Mouse (Mus musculus) adrenal gland, postnatal 25 days (tissue): ENCODE results near the gene Aadac. TPM values are rescaled to one million over a fixed set of nuclear protein-coding genes. Genes with fewer than 3 reads are reported as not detected.

Experiments used
- DNase-seq: peaks from one replicate; pipeline ENCODE4 v3.0.0; 2021; ENCODE audit warnings: mixed read lengths
- long read RNA-seq: library from polyadenylated mRNA; stranded (forward); transcript quantifications from one replicate; pipeline ENCODE4 v2.0.0, GENCODE M21; 2021
- total RNA-seq: library from RNA; stranded (reverse); gene quantifications from 2 replicates; pipeline ENCODE4 v1.2.3, GENCODE M21; 2021

Aadac gene
- total RNA-seq, result 1.2 TPM in 1 of 2 replicates, not detected in the other
- long read RNA-seq, transcript Aadac-202 (2 exons, 340 nt), result minor isoform, 8 of 266 reads
- long read RNA-seq, transcript Aadac-201 (5 exons, 1,324 nt), result major isoform, 245 of 266 reads
- long read RNA-seq, partial matches to known transcripts, result 7 of 266 reads
- long read RNA-seq, other reads (novel, unspliced or antisense), result 6 of 266 reads

GRCm38 (mm10) chr3:60025417-60025816 lies at the start of gene Aadac:
Gene Aadac (plus strand): TSS chr3:60025717.
- DNase-seq, result no peak

GRCm38 (mm10) chr3:60003622-60004021 lies 21.9 kb upstream of the Aadac start:
- no peak for DNase-seq

GRCm38 (mm10) chr3:60006443-60006842 lies 19.1 kb upstream of the Aadac start, which contains the start of gene Aadacl2:
Gene Aadacl2 (plus strand): TSS chr3:60006743.
- no peak for DNase-seq

GRCm38 (mm10) chr3:60031511-60031910 lies 6.0 kb downstream of the Aadac start:
- no peak for DNase-seq

GRCm38 (mm10) chr3:60046221-60046913 lies 20.9 kb downstream of the Aadac start:
- no peak for DNase-seq

- no peak for DNase-seq
Measured at GRCm38 (mm10) chr3:60053231-60053927, 27.9 kb downstream of the Aadac start.

- no peak for DNase-seq
Measured at GRCm38 (mm10) chr3:60053931-60054330, 28.4 kb downstream of the Aadac start.

- no peak for DNase-seq
Measured at GRCm38 (mm10) chr3:60056451-60056850, 30.9 kb downstream of the Aadac start.

GRCm38 (mm10) chr3:60057070-60057808 lies 31.7 kb downstream of the Aadac start:
- DNase-seq, result no peak

GRCm38 (mm10) chr3:60057809-60058082 lies 32.2 kb downstream of the Aadac start:
- DNase-seq, result no peak

GRCm38 (mm10) chr3:60078883-60079415 lies 53.4 kb downstream of the Aadac start:
- DNase-seq, result no peak

GRCm38 (mm10) chr3:60080572-60080971 lies 55.1 kb downstream of the Aadac start:
- DNase-seq, result no peak

GRCm38 (mm10) chr3:60081648-60082047 lies 56.1 kb downstream of the Aadac start, which contains the start of gene Sucnr1:
Gene Sucnr1 (plus strand): TSS chr3:60081869.
- DNase-seq, result no peak

- DNase-seq, result no peak
Measured at GRCm38 (mm10) chr3:60082746-60083145, 57.2 kb downstream of the Aadac start.

GRCm38 (mm10) chr3:60085729-60086128 lies 60.2 kb downstream of the Aadac start:
- no peak for DNase-seq

Other genes starting within 250 kb of the Aadac start
- gene Gm8298, start 164.7 kb upstream of the Aadac start, total RNA-seq, result not detected in 2 replicates
- not detected in 2 replicates for gene C130079G13Rik, start 100.5 kb upstream of the Aadac start, total RNA-seq
- not detected in 2 replicates for gene Aadacl2, start 19.0 kb upstream of the Aadac start, total RNA-seq
- gene Sucnr1, start 56.2 kb downstream of the Aadac start, total RNA-seq, result 0.67 and 0.86 TPM in 2 replicates